Mouse (Mus musculus) right cerebral cortex, postnatal 14 days (tissue): ENCODE results near the gene Trdmt1.
"Not testable (repeated sequence)": the region's sequence is repeated elsewhere in the genome, so short reads cannot be mapped to it uniquely, and the experiment has no call there.

Experiments used
- DNase-seq: peaks from one replicate; pipeline ENCODE4 v3.0.0; 2022

The Trdmt1 gene

GRCm38 (mm10) chr2:13544193-13544824 lies at the start of gene Trdmt1:
Trdmt1 (minus strand) TSS chr2:13544668.
- peak; percentile 67 for DNase-seq

GRCm38 (mm10) chr2:13593328-13593727 lies 48.9 kb upstream of the Trdmt1 start:
- DNase-seq = no peak

- not testable (repeated sequence) for DNase-seq
These were observed 39.3 kb upstream of the Trdmt1 start for GRCm38 (mm10) chr2:13583746-13584145.

GRCm38 (mm10) chr2:13582184-13582583 lies 37.7 kb upstream of the Trdmt1 start:
- DNase-seq = no peak

GRCm38 (mm10) chr2:13579991-13580390 lies 35.5 kb upstream of the Trdmt1 start:
- DNase-seq = no peak

- DNase-seq = no peak
These were observed 34.8 kb upstream of the Trdmt1 start for GRCm38 (mm10) chr2:13579315-13579714.

GRCm38 (mm10) chr2:13578473-13579152 lies 34.1 kb upstream of the Trdmt1 start:
- no peak for DNase-seq

- no peak for DNase-seq
These were observed 32.9 kb upstream of the Trdmt1 start for GRCm38 (mm10) chr2:13577399-13577798.

GRCm38 (mm10) chr2:13575926-13576325 lies 31.5 kb upstream of the Trdmt1 start:
- DNase-seq = no peak

- DNase-seq = peak; percentile 82
These were observed 30.9 kb upstream of the Trdmt1 start for GRCm38 (mm10) chr2:13575287-13575801.

- no peak for DNase-seq
These were observed 30.3 kb upstream of the Trdmt1 start for GRCm38 (mm10) chr2:13574801-13575150.

- DNase-seq = peak; percentile 15
These were observed 29.8 kb upstream of the Trdmt1 start for GRCm38 (mm10) chr2:13574066-13574800.

- DNase-seq = peak; percentile 73
These were observed 29.1 kb upstream of the Trdmt1 start, which contains the start of gene Vim for GRCm38 (mm10) chr2:13573408-13574065. Vim (plus strand) TSS chr2:13573927.

- DNase-seq = no peak
These were observed 28.4 kb upstream of the Trdmt1 start for GRCm38 (mm10) chr2:13572647-13573407.

- DNase-seq = no peak
These were observed 27.7 kb upstream of the Trdmt1 start for GRCm38 (mm10) chr2:13572101-13572553.

- DNase-seq = no peak
These were observed 25.7 kb upstream of the Trdmt1 start for GRCm38 (mm10) chr2:13570122-13570521.

GRCm38 (mm10) chr2:13560396-13560795 lies 15.9 kb upstream of the Trdmt1 start:
- no peak for DNase-seq

- no peak for DNase-seq
These were observed 15.3 kb upstream of the Trdmt1 start for GRCm38 (mm10) chr2:13559729-13560128.

GRCm38 (mm10) chr2:13559303-13559702 lies 14.8 kb upstream of the Trdmt1 start:
- no peak for DNase-seq

- no peak for DNase-seq
These were observed 14.3 kb upstream of the Trdmt1 start for GRCm38 (mm10) chr2:13558607-13559262.

- DNase-seq = no peak
These were observed 12.9 kb upstream of the Trdmt1 start for GRCm38 (mm10) chr2:13557145-13558030.
